Mouse (Mus musculus) neural tube, embryonic 11.5 days (tissue): Measurements from ENCODE around the gene Cd70. TPM values are rescaled to one million over a fixed set of nuclear protein-coding genes. Genes with fewer than 3 reads are reported as not detected.
"Not testable (repeated sequence)": the region's sequence is repeated elsewhere in the genome, so short reads cannot be mapped to it uniquely, and the experiment has no call there.

Experiments
- ATAC-seq: fragments of 200-750 bp; cut with Nextera tagmentation; 2 replicates; pipeline ENCODE4 v1.8.0; 2017; ENCODE audit warnings: moderate number of reproducible peaks, mild to moderate bottlenecking, moderate TSS enrichment, moderate library complexity; ENCODE audit not compliant: insufficient read depth, low FRiP score, low TSS enrichment
- DNase-seq: peaks from one replicate; pipeline ENCODE4 v3.0.0-alpha.2; 2015; ENCODE audit warnings: low spot score
- H3K27ac ChIP-seq: fragments of 300-500 bp; sonication (generic); 2 replicates; pipeline ENCODE4 v1.5.1; 2014; ENCODE audit warnings: low read depth, mild to moderate bottlenecking, low read length
- H3K27me3 ChIP-seq: fragments of 300-500 bp; sonication (generic); 2 replicates; pipeline ENCODE4 v1.6.1; 2014; ENCODE audit warnings: mild to moderate bottlenecking, low read length, mixed read lengths; ENCODE audit not compliant: control insufficient read depth, insufficient read depth
- H3K36me3 ChIP-seq: fragments of 300-500 bp; sonication (generic); 2 replicates; pipeline ENCODE4 v1.6.1; 2014; ENCODE audit warnings: mild to moderate bottlenecking, low read length, moderate library complexity, mixed read lengths; ENCODE audit not compliant: control insufficient read depth, insufficient read depth
- H3K4me1 ChIP-seq: fragments of 300-500 bp; sonication (generic); 2 replicates; pipeline ENCODE4 v1.6.1; 2014; ENCODE audit warnings: low read length, mixed read lengths; ENCODE audit not compliant: control insufficient read depth, insufficient read depth
- H3K4me2 ChIP-seq: fragments of 300-500 bp; sonication (generic); 2 replicates; pipeline ENCODE4 v1.6.1; 2014; ENCODE audit warnings: low read depth, mild to moderate bottlenecking, moderate library complexity
- H3K4me3 ChIP-seq: fragments of 300-500 bp; sonication (generic); 2 replicates; pipeline ENCODE4 v1.5.1; 2014; ENCODE audit warnings: low read depth, low read length
- H3K9ac ChIP-seq: fragments of 300-500 bp; sonication (generic); 2 replicates; pipeline ENCODE4 v1.6.1; 2014; ENCODE audit warnings: mild to moderate bottlenecking, low read length
- H3K9me3 ChIP-seq: fragments of 300-500 bp; sonication (generic); 2 replicates; pipeline ENCODE4 v1.6.1; 2016; ENCODE audit warnings: low read length; ENCODE audit not compliant: control insufficient read depth
- WGBS: fragments of 180-500 bp; shearing (Covaris S2); extraction: QIAGEN DNeasy Blood & Tissue Kit; methylation state at CpG from one replicate; pipeline ENCODE4 v1.1.7; 2014; 5-methylcytosine and 5-hydroxymethylcytosine counted together
- polyA plus RNA-seq: library from polyadenylated mRNA; unstranded; fragments of >200 nt; fragmentation: Nextera tagmentation; extraction: Ambion mirVana; gene quantifications from 2 replicates; pipeline ENCODE4 v1.2.1, GENCODE M21; 2014

The Cd70 gene
- polyA plus RNA-seq, 1 experiment from 2014 or later: 0.28 TPM

DNA sequence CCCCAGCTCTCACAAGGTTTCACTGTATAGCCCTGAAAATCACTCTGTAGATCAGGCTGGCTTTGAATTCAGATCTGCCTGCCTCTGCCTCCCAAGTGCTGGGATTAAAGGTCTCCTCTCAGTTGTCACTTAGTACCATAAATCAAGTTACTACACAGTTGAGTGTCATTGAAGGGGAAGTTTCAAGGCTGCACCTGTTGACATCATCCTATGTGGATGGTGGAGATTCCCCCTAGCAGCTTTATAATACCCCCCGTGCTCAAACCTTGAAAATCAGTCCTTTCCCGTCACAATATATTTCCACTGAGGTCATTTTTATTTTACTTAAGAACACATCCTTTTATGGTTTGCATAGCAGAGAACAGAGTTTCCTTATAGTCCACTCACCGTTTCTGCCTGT is 5.9 kb downstream of the Cd70 start:
- H3K4me3 ChIP-seq: no peak overlapping the region
- ATAC-seq (no peak), DNase-seq (no peak)
- peaks cover 12% of the 10 kb centered on the region for H3K27me3 ChIP-seq
- no peaks in the 10 kb centered on the region for H3K36me3 ChIP-seq
- no peak overlapping the region for H3K9ac ChIP-seq
- H3K4me2 ChIP-seq: no peak overlapping the region
- 88% methylated on average over 3 of the region's 3 CpGs for WGBS
- H3K9me3 ChIP-seq: no peaks in the 10 kb centered on the region
- H3K27ac ChIP-seq: no peak overlapping the region
- no peaks in the 10 kb centered on the region for H3K4me1 ChIP-seq

DNA sequence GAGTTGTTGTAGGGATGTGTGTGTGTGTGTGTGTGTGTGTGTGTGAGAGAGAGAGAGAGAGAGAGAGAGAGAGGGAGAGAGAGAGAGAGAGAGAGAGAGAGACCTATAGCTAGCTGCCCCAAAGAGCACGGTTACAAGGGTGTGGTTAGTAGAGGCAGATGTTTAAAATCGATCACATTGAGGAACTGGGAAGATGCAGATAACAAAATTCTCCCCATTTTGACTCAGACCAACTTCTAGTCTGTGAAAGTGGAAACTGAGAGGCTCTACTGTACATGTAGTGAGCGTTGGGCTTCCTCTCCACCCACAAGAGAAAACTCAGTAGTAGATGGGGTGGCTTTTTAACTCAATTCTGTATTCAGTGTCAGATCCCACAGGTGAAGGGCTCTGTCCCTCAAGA is 9.9 kb downstream of the Cd70 start:
- Histone ChIP-seq H3K4me3 (no peak overlapping the region), H3K36me3 (no peaks in the 10 kb centered on the region), H3K4me1 (no peaks in the 10 kb centered on the region), H3K27ac (no peak overlapping the region), H3K4me2 (no peak overlapping the region), H3K27me3 (no peaks in the 10 kb centered on the region), H3K9ac (no peak overlapping the region), H3K9me3 (no peaks in the 10 kb centered on the region)
- DNase-seq (no peak), ATAC-seq (no peak)
- 84% methylated on average over 3 of the region's 3 CpGs for WGBS

DNA sequence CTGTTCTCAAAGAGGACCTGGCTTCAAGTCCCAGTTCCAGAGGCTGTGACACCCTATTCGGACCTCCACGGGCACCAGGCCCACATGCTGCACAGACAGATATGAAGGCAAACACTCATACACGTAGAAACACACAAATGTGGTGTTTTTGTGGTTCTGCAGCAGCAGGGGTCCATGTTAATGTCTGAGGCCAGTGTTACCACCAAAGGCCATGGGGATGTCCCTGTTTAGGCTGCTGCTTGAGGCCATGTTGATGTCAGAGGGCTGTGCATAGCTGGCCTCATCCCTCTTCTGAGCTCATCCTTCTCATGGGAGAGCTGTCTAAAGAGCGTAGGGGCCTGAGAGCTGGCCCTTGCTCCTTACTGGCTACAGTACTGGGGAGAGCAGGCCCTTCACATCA is 10.9 kb downstream of the Cd70 start:
- H3K4me3 ChIP-seq: no peak overlapping the region
- no peaks in the 10 kb centered on the region for H3K4me1 ChIP-seq
- H3K27ac ChIP-seq: no peak overlapping the region
- H3K9me3 ChIP-seq: no peaks in the 10 kb centered on the region
- H3K36me3 ChIP-seq: no peaks in the 10 kb centered on the region
- no peak overlapping the region for H3K4me2 ChIP-seq
- DNase-seq (no peak), ATAC-seq (no peak)
- H3K9ac ChIP-seq: no peak overlapping the region
- no peaks in the 10 kb centered on the region for H3K27me3 ChIP-seq
- 85% methylated on average over 4 of the region's 4 CpGs for WGBS

DNA sequence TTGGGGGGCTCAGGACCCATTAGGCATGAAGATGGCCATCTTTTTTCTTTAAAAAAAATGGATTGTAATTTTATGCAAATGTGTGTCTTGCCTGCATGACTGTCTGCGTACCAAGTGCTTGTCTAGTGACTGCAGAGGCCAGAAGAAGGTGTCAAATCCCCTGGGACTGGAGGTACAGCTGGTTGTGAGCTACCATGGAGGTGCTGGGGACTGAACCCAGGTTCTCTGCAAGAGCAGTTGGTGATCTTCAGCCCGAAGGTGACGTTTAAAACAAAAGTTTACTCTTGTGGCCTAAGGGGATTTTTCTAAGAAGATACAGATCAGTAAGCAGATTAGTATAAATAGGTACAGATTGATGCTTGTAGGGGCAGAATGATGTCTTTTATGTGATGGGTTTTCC is 13.9 kb downstream of the Cd70 start:
- DNase-seq (no peak), ATAC-seq (no peak)
- no peak overlapping the region for H3K27ac ChIP-seq
- no peak overlapping the region for H3K4me3 ChIP-seq
- no peak overlapping the region for H3K4me2 ChIP-seq
- 90% methylated on average over 3 of the region's 3 CpGs for WGBS
- no peaks in the 10 kb centered on the region for H3K36me3 ChIP-seq
- H3K4me1 ChIP-seq: no peaks in the 10 kb centered on the region
- H3K9ac ChIP-seq: no peak overlapping the region
- no peaks in the 10 kb centered on the region for H3K9me3 ChIP-seq
- H3K27me3 ChIP-seq: no peaks in the 10 kb centered on the region

DNA sequence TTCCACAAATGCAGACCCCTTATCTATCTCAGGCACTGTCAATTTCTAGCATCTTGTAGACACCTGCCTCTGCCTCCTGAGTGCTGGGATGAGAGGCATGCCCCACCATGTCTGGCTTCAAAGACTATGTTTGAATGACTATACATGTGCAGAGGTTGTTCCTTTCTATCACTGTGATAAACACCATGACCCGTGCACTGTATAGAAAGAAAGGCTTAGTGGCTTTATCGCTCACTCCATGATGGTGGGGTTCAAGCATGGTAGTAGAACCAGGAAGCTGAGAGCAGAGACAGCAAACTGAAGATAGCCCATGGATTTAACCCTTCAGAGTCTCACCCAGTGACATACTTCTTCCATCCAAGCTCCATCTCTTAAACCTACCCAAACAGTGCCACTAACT is 14.9 kb downstream of the Cd70 start:
- Histone ChIP-seq H3K27ac (no peak overlapping the region), H3K9me3 (no peaks in the 10 kb centered on the region), H3K36me3 (no peaks in the 10 kb centered on the region), H3K4me2 (no peak overlapping the region), H3K4me1 (no peaks in the 10 kb centered on the region), H3K9ac (no peak overlapping the region), H3K27me3 (no peaks in the 10 kb centered on the region), H3K4me3 (no peak overlapping the region)
- no peak for ATAC-seq
- 77% methylated on average over 2 of the region's 2 CpGs for WGBS
- no peak for DNase-seq

DNA sequence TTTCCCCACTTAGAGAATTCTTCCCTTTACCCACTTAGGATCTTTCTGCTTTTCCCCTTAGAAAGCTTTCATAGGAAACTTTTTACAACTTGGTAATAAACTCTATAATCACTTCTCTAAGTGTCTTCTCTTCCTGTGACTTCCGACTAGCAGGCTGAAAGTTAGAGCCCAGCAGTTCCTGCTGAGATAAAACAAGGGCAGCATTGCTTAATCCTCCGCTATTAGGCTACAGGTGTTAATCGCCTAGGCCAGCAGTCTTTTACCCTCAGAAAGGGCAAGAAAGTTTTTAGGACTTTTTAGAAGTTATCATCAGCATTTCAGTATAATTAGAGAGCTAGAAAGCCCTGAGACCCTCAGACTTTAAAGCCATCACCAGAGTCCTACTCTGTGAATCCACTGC is 15.6 kb downstream of the Cd70 start:
- H3K4me2 ChIP-seq, DNase-seq, H3K4me3 ChIP-seq, ATAC-seq, H3K36me3 ChIP-seq, H3K9me3 ChIP-seq, H3K9ac ChIP-seq, H3K27me3 ChIP-seq, H3K27ac ChIP-seq, H3K4me1 ChIP-seq: not testable (repeated sequence)
- 2% methylated on average over 3 of the region's 3 CpGs for WGBS

DNA sequence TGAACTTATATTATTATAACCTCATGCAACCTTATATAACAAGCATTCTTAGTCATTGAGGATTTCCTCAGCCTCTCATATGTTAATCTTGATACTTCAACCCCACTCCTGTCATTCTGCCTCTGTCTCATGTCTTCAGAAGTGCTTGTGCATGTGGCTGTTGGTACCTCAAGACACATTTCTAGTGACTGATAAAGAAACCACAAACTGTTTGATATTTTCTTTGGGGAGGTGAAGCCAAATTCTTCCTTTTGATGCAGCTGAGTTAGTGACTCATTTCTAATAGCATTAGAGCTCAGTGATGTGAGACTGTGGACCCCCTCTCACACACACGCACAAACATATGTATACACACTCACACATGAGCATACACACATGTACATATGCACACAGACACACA is 17.8 kb downstream of the Cd70 start:
- H3K9me3 ChIP-seq: no peaks in the 10 kb centered on the region
- H3K27ac ChIP-seq: no peak overlapping the region
- H3K4me3 ChIP-seq: no peak overlapping the region
- H3K4me2 ChIP-seq: no peak overlapping the region
- WGBS: 77% methylated on average over 1 of the region's 1 CpGs
- no peaks in the 10 kb centered on the region for H3K4me1 ChIP-seq
- H3K27me3 ChIP-seq: no peaks in the 10 kb centered on the region
- DNase-seq: no peak
- H3K9ac ChIP-seq: no peak overlapping the region
- no peaks in the 10 kb centered on the region for H3K36me3 ChIP-seq
- ATAC-seq: no peak

DNA sequence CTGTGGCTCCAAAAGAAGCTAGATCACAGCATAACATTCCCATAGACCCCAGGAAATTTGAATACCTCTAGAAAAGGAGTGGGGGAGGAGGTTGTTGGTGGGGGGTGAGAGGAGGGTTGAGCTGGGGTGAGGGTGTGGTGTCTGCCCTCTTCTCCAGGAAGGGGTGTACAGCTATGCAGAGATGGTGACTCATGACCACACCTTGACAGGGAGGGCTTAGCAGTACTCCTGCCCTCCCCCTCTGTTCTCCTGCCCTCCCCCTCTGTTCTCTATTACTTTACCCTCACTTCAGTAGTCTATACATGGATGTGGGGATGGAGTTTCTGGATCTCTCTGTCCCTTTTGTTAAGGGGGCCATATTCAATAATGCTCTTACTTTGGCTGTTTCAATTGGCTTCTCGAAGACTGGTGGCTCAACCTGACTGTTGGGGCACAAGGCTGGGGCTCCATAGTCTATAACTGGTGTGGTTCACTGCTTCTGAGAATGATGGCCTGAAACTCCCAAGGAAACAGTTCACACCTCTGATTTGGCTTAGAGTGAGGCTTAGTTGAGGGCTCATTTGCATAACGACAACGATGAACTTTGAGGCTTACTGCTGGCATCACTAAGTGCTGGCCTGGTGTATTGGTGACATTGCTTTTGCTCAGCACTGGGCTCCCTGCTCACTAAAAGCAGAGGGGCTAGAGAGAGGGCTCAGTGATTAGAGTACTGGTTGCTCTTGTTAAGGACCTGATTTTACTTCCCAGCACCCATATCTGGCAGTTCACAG is 23.5 kb downstream of the Cd70 start:
- H3K27me3 ChIP-seq: no peaks in the 10 kb centered on the region
- H3K4me3 ChIP-seq: no peak overlapping the region
- no peaks in the 10 kb centered on the region for H3K36me3 ChIP-seq
- H3K27ac ChIP-seq: no peak overlapping the region
- H3K9me3 ChIP-seq: no peaks in the 10 kb centered on the region
- H3K4me1 ChIP-seq: no peaks in the 10 kb centered on the region
- WGBS: 51% methylated on average over 3 of the region's 3 CpGs
- H3K4me2 ChIP-seq: no peak overlapping the region
- no peak for ATAC-seq
- H3K9ac ChIP-seq: no peak overlapping the region
- DNase-seq: no peak

DNA sequence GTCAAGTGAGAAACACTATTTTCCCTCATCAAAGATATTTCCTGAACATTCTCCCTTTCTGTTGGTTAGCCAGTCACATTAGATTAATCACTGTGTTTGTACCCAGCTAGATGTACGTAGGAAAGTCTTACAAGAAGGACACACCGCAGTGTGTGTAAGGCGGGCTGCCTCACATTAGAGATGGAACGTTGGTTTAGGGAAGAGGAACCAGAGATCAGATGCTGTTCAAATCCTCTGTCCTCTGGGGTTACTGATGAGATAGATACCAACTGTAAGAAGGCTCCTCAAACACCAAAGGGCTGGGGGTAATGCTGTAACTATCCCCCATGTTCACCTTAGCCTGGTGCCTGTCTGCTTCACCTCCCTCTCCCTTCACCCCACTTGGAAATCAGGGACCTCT is 24.8 kb downstream of the Cd70 start:
- H3K9ac ChIP-seq: no peak overlapping the region
- H3K9me3 ChIP-seq: no peaks in the 10 kb centered on the region
- no peaks in the 10 kb centered on the region for H3K27me3 ChIP-seq
- 90% methylated on average over 4 of the region's 4 CpGs for WGBS
- ATAC-seq (no peak), DNase-seq (no peak)
- no peak overlapping the region for H3K4me3 ChIP-seq
- H3K36me3 ChIP-seq: no peaks in the 10 kb centered on the region
- H3K27ac ChIP-seq: no peak overlapping the region
- no peaks in the 10 kb centered on the region for H3K4me1 ChIP-seq
- H3K4me2 ChIP-seq: no peak overlapping the region
